Mouse (Mus musculus) limb, embryonic 13.5 days (tissue): ENCODE measurements around the gene Csad. TPM values are rescaled to one million over a fixed set of nuclear protein-coding genes. Genes with fewer than 3 reads are reported as not detected.
A peak's percentile ranks its signal among the peaks of the same experiment; 100 is the strongest.
"Not testable (repeated sequence)": the region's sequence is repeated elsewhere in the genome, so short reads cannot be mapped to it uniquely, and the experiment has no call there.

Experiments used
- ATAC-seq: fragments of 200-750 bp; cut with Nextera tagmentation; 2 replicates; pipeline ENCODE4 v1.8.0; 2017; ENCODE audit warnings: low read depth, moderate number of reproducible peaks, moderate TSS enrichment; ENCODE audit not compliant: low FRiP score
- H3K27ac ChIP-seq: fragments of 300-500 bp; sonication (generic); 2 replicates; pipeline ENCODE4 v1.5.1; 2015; ENCODE audit warnings: inconsistent platforms, mild to moderate bottlenecking, moderate library complexity
- H3K27me3 ChIP-seq: fragments of 300-500 bp; sonication (generic); 2 replicates; pipeline ENCODE4 v1.6.1; 2015; ENCODE audit warnings: mild to moderate bottlenecking, inconsistent platforms
- H3K36me3 ChIP-seq: fragments of 300-500 bp; sonication (generic); 2 replicates; pipeline ENCODE4 v1.6.1; 2015; ENCODE audit warnings: inconsistent platforms, mild to moderate bottlenecking, moderate library complexity
- H3K4me1 ChIP-seq: fragments of 300-500 bp; sonication (generic); 2 replicates; pipeline ENCODE4 v1.6.1; 2015; ENCODE audit warnings: inconsistent platforms
- H3K4me2 ChIP-seq: fragments of 300-500 bp; sonication (generic); replicated peaks from 2 replicates; pipeline ENCODE4 v1.6.1; 2015; ENCODE audit warnings: inconsistent platforms, mild to moderate bottlenecking, moderate library complexity
- H3K4me3 ChIP-seq: fragments of 300-500 bp; sonication (generic); 2 replicates; pipeline ENCODE4 v1.5.1; 2015; ENCODE audit warnings: moderate library complexity, mild to moderate bottlenecking, inconsistent platforms
- H3K9ac ChIP-seq: fragments of 300-500 bp; sonication (generic); 2 replicates; pipeline ENCODE4 v1.6.1; 2015; ENCODE audit warnings: mild to moderate bottlenecking, inconsistent platforms
- H3K9me3 ChIP-seq: fragments of 300-500 bp; sonication (generic); 2 replicates; pipeline ENCODE4 v1.6.1; 2016; ENCODE audit warnings: inconsistent platforms
- WGBS: fragments of 180-500 bp; shearing (Covaris S2); methylation state at CpG from one replicate; pipeline ENCODE4 v1.1.7; 2015; 5-methylcytosine and 5-hydroxymethylcytosine counted together
- polyA plus RNA-seq: library from polyadenylated mRNA; unstranded; fragments of >200 nt; fragmentation: Nextera tagmentation; extraction: Ambion mirVana; gene quantifications from 2 replicates; pipeline ENCODE4 v1.2.1, GENCODE M21; 2015

Csad gene
- polyA plus RNA-seq, 1 experiment from 2014 or later = 82.1 TPM

DNA sequence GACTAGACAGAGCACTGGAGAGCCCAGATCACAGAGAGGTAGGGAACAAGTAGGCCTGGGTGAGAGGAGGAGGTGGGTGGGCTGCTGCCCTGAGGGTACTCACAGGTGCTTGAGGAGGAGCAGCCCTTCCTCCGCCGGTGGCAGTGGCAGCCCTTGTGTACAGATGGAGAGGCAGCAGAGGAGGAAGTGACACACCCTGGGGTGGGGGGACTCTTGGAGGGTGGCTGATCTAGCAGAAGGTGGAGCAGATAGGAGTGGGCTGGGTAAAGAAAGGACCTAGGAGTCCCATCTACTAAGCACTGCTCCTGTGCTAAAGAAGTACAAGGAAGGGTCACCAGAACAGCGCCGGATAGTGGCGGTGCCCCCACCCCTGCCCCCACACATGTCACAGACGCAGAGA lies 27.2 kb upstream of the Csad start, which contains the start of gene Itgb7:
Itgb7 (minus strand) TSS at position 197 of the 400 bp plus-strand sequence.
- no peak for ATAC-seq
- WGBS = 39% methylated on average over 6 of the region's 6 CpGs
- H3K4me3 ChIP-seq = no peak within 1 kb of the TSS
- peaks cover 22% of the 10 kb centered on the region for H3K4me1 ChIP-seq
- no peaks in the 10 kb centered on the region for H3K27me3 ChIP-seq
- peak within 1 kb of the TSS; percentile 33; the same call in 1 of the 2 replicates for H3K27ac ChIP-seq
- no peak within 1 kb of the TSS for H3K9ac ChIP-seq
- H3K4me2 ChIP-seq = no peak within 1 kb of the TSS
- H3K36me3 ChIP-seq = peaks cover 33% of the 10 kb centered on the region
- no peaks in the 10 kb centered on the region for H3K9me3 ChIP-seq

DNA sequence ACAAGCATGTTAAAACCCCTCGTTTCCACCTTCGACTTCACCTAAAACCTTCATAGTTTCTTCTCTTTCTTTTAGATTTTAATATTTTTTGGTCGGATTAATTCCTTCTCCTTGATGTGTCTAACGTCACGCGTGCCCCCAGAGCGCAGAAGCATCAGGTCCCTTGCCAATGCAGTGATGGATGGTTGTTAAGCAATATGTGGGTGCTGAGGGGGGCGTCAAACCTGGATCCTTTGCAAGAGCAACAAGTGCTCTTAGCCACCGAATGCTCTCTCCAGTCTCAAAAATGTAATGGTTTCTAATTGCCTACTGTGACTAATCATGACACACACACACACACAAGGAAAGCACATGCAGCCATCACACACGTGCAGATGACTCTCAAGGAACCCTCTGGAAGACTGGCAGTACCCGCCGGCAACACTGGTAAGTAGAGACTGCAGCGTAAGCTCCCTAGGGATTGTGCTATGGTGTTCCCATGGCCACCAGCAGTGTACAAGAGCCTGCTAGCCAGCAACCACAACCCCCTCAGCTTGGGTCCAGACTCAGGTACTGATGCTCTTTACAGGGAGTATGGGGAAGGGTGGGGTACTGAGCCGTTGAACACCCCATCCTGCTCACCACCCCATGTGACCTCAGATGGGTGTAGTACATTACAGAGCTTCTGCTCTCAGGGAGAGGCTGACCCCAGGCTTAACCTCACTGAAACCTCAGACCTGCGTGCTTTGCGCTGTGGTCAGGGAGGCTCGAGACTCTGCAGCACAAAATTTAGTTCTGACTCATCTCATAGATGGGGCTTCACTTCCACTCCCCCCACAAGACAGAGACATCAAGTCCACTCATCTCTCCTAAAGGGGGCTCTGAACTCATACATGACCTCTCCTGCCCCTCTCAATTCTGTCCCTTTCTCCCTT lies 26.1 kb upstream of the Csad start:
- Histone ChIP-seq H3K27ac (no peak overlapping the region), H3K9ac (no peak overlapping the region), H3K4me2 (no peak overlapping the region), H3K36me3 (peaks cover 23% of the 10 kb centered on the region), H3K4me1 (peaks cover 18% of the 10 kb centered on the region), H3K9me3 (no peaks in the 10 kb centered on the region), H3K27me3 (no peaks in the 10 kb centered on the region), H3K4me3 (no peak overlapping the region)
- 76% methylated on average over 17 of the region's 17 CpGs for WGBS
- ATAC-seq = no peak

DNA sequence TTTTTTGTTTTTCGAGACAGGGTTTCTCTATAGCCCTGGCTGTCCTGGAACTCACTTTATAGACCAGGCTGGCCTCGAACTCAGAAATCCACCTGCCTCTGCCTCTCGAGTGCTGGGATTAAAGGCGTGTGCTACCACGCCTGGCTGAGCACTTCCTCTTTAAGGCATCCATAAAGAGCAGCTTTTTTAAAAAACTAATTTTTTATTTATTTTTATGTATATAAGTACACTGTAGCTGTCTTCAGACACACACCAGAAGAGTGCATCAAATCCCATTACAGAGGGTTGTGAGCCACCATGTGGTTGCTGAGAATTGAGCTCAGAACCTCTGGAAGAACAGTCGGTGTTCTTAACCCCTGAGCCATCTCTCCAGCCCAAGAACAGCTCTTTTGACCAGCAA lies 21.1 kb upstream of the Csad start:
- Histone ChIP-seq H3K4me1 (peaks cover 18% of the 10 kb centered on the region), H3K27me3 (peaks cover 20% of the 10 kb centered on the region)
- H3K9ac ChIP-seq, H3K4me3 ChIP-seq, H3K36me3 ChIP-seq, H3K27ac ChIP-seq, H3K9me3 ChIP-seq, ATAC-seq, H3K4me2 ChIP-seq: not testable (repeated sequence)
- 71% methylated on average over 6 of the region's 6 CpGs for WGBS

DNA sequence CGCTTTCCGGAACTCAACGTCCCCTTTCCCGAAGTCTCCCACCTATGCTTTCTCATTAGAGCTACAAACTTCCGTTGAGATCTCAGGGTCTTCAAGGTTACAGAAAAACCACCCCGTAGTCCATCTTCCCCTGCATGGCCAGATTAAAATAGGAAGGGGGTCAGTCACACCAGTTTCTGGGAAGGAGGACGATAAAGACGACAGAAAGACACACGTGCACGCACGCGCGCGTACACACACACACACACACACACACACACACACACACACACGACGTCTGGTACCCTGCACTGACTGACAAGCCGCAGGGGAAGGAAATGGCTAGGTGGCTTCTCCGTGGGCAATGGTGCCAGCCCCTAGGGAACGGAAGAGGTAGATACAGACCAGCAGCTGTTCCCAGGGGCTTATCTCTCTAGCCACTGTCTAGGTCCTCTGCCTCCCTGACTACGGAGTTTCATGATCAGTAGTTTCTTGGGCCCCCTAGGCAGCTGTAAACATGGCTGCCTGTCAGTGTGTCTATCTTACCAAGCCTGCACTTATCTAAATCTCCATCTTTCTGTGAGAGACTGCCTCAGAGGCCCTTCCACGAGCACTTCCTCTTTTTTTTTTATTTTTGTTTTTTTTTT lies 20.6 kb upstream of the Csad start:
- WGBS = 15% methylated on average over 21 of the region's 21 CpGs
- Histone ChIP-seq H3K4me2 (peak overlapping the region; percentile 89), H3K27ac (no peak overlapping the region), H3K36me3 (no peaks in the 10 kb centered on the region), H3K4me3 (peak overlapping the region; percentile 51), H3K27me3 (peaks cover 20% of the 10 kb centered on the region), H3K9me3 (no peaks in the 10 kb centered on the region), H3K9ac (peak overlapping the region; percentile 66), H3K4me1 (peaks cover 18% of the 10 kb centered on the region)
- ATAC-seq = no peak

DNA sequence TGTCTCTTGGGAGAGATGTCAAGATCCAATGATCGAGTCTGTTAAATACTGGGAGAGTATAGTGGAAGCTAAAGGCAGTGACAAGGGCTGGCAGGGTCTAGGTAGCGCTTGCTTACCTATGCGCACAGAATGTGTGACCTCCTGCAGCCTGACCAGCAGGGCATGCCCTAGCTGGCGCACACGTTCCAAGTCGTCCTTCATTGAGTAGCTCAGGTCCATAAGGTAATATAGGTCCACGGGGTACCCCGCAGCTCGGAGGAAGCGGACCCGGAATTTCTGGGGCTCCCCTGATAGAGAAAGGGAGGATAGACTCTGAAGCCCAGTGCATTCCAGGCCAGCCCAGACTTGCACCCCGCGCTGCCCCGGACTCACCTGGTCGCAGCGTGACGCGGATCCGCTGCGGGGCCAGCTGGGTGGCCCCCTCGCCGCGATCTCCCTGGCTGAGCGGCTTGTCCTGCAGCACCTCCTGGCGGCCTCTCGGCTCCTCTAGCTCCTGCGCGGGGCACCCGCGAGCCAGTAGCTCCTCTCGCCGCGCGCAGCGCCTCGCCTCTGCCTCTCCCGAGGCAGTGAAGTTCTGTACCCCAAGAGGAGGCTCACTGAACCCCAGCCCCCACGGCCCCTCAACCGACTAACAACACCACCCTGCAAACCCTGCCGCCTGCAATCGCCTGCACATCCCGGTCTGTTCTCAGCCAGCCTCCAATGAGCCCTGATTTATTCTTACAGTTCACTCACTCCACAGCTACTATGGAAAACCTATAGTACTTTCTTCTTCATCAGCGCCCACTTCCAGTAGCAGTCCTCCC lies 19.9 kb upstream of the Csad start:
- Histone ChIP-seq H3K4me1 (peaks cover 18% of the 10 kb centered on the region), H3K36me3 (no peaks in the 10 kb centered on the region), H3K9ac (peak overlapping the region; percentile 66), H3K4me2 (peak overlapping the region; percentile 89), H3K27ac (no peak overlapping the region), H3K4me3 (peak overlapping the region; percentile 51), H3K27me3 (peaks cover 20% of the 10 kb centered on the region), H3K9me3 (no peaks in the 10 kb centered on the region)
- 3% methylated on average over 43 of the region's 43 CpGs for WGBS
- ATAC-seq = peak; percentile 91

DNA sequence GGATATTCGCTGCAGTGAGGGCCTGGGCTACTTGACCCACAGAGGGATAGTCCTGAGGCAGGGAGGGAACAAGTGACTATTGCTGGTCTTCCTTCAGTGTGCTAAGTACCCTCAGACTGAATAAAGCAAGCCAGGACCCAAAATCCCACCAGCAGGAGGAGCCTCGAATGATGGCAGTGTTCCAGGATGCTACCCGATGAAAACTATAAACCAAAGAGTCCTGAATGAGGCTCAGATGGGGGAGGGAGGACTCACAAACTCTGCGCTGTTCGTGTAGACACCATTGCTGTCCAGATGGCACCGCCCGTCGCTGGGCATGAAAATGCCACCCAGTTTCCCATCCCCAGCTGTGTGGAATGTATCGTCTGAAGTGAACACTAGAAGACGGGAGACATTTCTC lies 17.9 kb upstream of the Csad start:
- H3K27ac ChIP-seq = no peak overlapping the region
- no peak for ATAC-seq
- H3K9ac ChIP-seq = no peak overlapping the region
- H3K4me1 ChIP-seq = peaks cover 18% of the 10 kb centered on the region
- H3K4me2 ChIP-seq = no peak overlapping the region
- 0 out of 2 replicates have a peak, but pooled peaks cover 2% of the 10 kb centered on the region for H3K36me3 ChIP-seq
- peaks cover 20% of the 10 kb centered on the region for H3K27me3 ChIP-seq
- WGBS = 60% methylated on average over 10 of the region's 10 CpGs
- H3K9me3 ChIP-seq = no peaks in the 10 kb centered on the region
- H3K4me3 ChIP-seq = no peak overlapping the region

DNA sequence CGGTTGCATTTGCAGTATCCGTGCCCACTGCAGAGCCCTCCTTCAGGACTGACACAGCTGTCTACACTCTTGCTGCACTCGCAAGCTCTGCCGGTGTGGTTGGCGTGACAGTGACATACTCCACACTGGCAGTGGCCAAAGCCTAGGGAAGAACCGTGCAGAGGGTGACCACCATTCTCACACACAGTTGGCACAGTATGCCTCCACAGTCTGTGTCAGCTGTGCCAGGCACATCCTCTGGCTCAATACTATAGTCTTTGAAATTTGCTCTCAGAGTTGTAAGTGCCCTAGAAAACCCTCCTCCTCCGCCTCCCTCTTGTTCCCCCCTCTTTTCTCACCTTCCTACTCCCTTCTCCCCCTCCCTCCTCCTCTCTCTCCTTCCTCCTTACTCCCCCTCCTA lies 12.8 kb upstream of the Csad start:
- Histone ChIP-seq H3K4me1 (0 out of 2 replicates have a peak, but pooled peaks cover 2% of the 10 kb centered on the region), H3K27ac (no peak overlapping the region), H3K27me3 (peaks cover 5% of the 10 kb centered on the region; the same call in 1 of the 2 replicates), H3K9me3 (no peaks in the 10 kb centered on the region), H3K36me3 (peaks cover 50% of the 10 kb centered on the region), H3K4me2 (no peak overlapping the region), H3K9ac (peak overlapping the region; percentile 19; the same call in 1 of the 2 replicates), H3K4me3 (no peak overlapping the region)
- no peak for ATAC-seq
- WGBS = 87% methylated on average over 7 of the region's 7 CpGs

DNA sequence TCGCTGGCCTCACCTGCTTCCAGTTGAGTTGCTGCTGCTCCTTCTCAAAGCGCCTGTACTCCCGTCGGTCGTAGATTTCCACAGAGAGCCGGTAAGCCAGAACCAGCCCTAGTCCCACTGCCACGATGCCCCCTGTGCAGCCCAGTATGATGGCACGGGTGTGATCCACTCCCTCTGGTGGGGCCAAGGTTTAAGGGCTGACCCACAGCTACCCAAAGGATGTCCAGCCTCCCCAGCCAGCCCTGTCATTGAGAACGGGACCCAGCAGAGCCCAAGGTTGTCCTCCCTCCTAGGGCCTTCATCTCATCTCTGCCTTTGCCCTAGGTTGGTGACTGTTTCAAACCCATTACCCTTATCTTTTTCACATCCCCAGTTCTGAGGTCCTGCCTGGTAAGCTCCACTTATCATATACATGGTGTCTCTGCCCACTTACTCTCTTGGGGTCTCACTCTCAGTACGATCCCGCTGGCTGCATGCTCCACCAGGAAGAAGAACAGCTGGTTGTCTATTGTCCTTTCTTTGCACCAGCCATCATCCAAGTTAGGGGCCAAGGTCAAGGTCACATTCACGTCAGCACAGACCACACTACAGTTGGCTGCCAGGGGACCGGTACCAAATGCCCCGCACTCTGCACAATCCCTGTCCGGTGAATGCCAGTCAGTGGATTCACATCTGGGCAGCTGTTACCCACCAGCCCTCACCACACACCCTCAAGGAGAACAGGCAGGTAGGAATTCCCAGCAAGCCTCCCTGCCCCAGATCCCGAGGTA lies 12.1 kb upstream of the Csad start:
- H3K9me3 ChIP-seq = no peaks in the 10 kb centered on the region
- ATAC-seq = peak; percentile 36; the same call in 1 of the 2 replicates
- no peak overlapping the region for H3K4me3 ChIP-seq
- 88% methylated on average over 16 of the region's 16 CpGs for WGBS
- no peak overlapping the region for H3K4me2 ChIP-seq
- H3K4me1 ChIP-seq = no peaks in the 10 kb centered on the region
- H3K27ac ChIP-seq = no peak overlapping the region
- peak overlapping the region; percentile 19; the same call in 1 of the 2 replicates for H3K9ac ChIP-seq
- peaks cover 57% of the 10 kb centered on the region for H3K36me3 ChIP-seq
- H3K27me3 ChIP-seq = no peaks in the 10 kb centered on the region

DNA sequence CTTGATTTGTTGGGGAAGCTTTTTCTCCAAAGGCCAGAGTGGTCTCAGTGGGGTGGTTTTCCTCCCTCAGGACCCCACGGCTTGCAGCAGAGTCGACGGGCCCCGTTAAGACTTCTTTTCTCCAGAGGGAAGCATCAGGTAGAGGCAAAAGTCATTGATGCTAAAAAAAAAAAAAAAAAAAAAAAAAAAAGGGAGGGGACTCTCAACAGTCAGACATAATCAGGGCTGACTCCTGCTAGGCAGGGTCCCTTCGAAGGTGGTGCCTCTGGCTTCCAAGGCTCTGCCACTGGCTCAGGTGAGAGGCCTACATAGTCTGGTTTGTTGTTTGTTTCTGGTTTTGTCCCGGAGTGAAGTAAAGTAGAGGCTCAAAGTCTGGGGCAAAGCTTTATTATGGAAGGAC lies 11.1 kb upstream of the Csad start:
- no peak overlapping the region for H3K9ac ChIP-seq
- peaks cover 66% of the 10 kb centered on the region for H3K36me3 ChIP-seq

DNA sequence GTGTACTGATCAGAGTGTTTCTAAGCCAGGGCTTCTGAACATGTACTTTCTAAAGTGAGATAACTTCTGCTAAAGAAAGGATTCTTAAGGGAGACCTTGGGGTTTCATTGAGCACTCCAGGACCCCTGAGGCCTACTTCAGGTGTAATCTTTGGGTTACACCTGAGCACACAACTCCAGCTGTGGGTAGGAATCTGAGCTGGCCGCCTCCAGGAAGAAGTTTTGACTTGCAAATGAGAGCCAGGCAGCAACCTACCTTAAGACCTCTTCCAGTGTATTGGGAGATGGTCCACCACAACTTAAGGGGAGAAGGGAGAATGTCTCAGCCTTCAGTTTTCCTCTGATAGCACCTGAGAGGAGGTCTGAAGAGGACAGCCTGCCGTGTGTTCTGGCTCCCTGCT lies 9.6 kb upstream of the Csad start:
- H3K4me2 ChIP-seq = no peak overlapping the region
- ATAC-seq = no peak
- peaks cover 80% of the 10 kb centered on the region for H3K36me3 ChIP-seq
- no peak overlapping the region for H3K9ac ChIP-seq
- H3K9me3 ChIP-seq = no peaks in the 10 kb centered on the region
- 54% methylated on average over 2 of the region's 2 CpGs for WGBS
- H3K4me3 ChIP-seq = no peak overlapping the region
- H3K27me3 ChIP-seq = no peaks in the 10 kb centered on the region
- no peak overlapping the region for H3K27ac ChIP-seq
- H3K4me1 ChIP-seq = no peaks in the 10 kb centered on the region

More for the DNA sequence above, 11.1 kb upstream of the Csad start:
- H3K9me3 ChIP-seq = no peaks in the 10 kb centered on the region
- no peak for ATAC-seq
- 65% methylated on average over 6 of the region's 6 CpGs for WGBS
- no peaks in the 10 kb centered on the region for H3K4me1 ChIP-seq
- H3K27me3 ChIP-seq = no peaks in the 10 kb centered on the region
- H3K27ac ChIP-seq = no peak overlapping the region
- H3K4me2 ChIP-seq = no peak overlapping the region
- no peak overlapping the region for H3K4me3 ChIP-seq

DNA sequence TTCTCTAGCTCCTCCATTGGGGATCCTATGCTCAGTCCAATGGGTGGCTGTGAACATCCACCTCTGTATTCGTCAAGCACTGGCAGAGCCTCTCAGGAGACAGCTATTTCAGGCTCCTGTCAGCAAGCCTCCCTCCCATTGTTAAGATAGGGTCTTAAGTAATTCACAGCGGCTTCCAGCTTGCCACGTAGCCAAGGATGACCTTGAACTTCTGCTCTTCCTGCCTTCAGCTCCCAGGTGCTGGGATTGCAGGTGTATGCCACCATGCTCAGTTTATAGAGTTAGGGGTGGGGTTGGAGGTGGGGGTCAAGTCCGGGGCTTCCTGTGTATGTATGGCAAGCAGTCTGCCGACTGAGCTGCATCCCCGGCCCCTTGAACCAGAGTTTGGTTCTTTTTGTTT lies 7.4 kb upstream of the Csad start:
- no peak overlapping the region for H3K4me2 ChIP-seq
- no peak overlapping the region for H3K4me3 ChIP-seq
- H3K4me1 ChIP-seq = peaks cover 10% of the 10 kb centered on the region
- H3K27me3 ChIP-seq = no peaks in the 10 kb centered on the region
- H3K36me3 ChIP-seq = peaks cover 96% of the 10 kb centered on the region
- no peaks in the 10 kb centered on the region for H3K9me3 ChIP-seq
- ATAC-seq = no peak
- H3K27ac ChIP-seq = no peak overlapping the region
- H3K9ac ChIP-seq = no peak overlapping the region
- 82% methylated on average over 6 of the region's 6 CpGs for WGBS
